Mouse (Mus musculus): ENCODE data around the gene Dmbx1. TPM values are rescaled to one million over a fixed set of nuclear protein-coding genes. Genes with fewer than 3 reads are reported as not detected.

The Dmbx1 gene
- polyA plus RNA-seq, 1 experiment: not detected

GRCm38 (mm10) chr4:115911586-115911985, 28.1 kb downstream of the Dmbx1 start:
- TF ChIP-seq CTCF (IDR thresholded peaks at IDR 0.05; ENCODE audit: control insufficient read depth, insufficient read depth, low read length) (no peak), POLR2A (IDR thresholded peaks at IDR 0.05; ENCODE audit: borderline replicate concordance, control insufficient read depth, low read depth, low read length) (no peak)
- no peak overlapping the region for H3K4me3 ChIP-seq (replicated peaks; ENCODE audit: control insufficient read depth, low read depth, low read length)
- no peak overlapping the region for H3K27ac ChIP-seq (ENCODE audit: control insufficient read depth, insufficient read depth, low read depth, low read length, poor library complexity)
- WGBS: 74% methylated on average over 4 of the region's 4 CpGs
- no peaks in the 10 kb centered on the region; the same call in 1 of the 2 replicates for H3K4me1 ChIP-seq (ENCODE audit: control insufficient read depth, insufficient read depth, low read length)

GRCm38 (mm10) chr4:115908641-115909040, 31.1 kb downstream of the Dmbx1 start:
- Histone ChIP-seq H3K4me1 (ENCODE audit: control insufficient read depth, insufficient read depth, low read length) (no peaks in the 10 kb centered on the region; the same call in 1 of the 2 replicates), H3K4me3 (replicated peaks; ENCODE audit: control insufficient read depth, low read depth, low read length) (no peak overlapping the region), H3K27ac (ENCODE audit: control insufficient read depth, insufficient read depth, low read depth, low read length, poor library complexity) (no peak overlapping the region)
- WGBS: 32% methylated on average over 7 of the region's 7 CpGs
- no peak for TF ChIP-seq POLR2A (IDR thresholded peaks at IDR 0.05; ENCODE audit: borderline replicate concordance, control insufficient read depth, low read depth, low read length)
- TF ChIP-seq CTCF (IDR thresholded peaks at IDR 0.05; ENCODE audit: control insufficient read depth, insufficient read depth, low read length): no peak

GRCm38 (mm10) chr4:115907994-115908393, 31.7 kb downstream of the Dmbx1 start:
- WGBS: 67% methylated on average over 1 of the region's 1 CpGs
- Histone ChIP-seq H3K4me1 (ENCODE audit: control insufficient read depth, insufficient read depth, low read length) (no peaks in the 10 kb centered on the region; the same call in 1 of the 2 replicates), H3K4me3 (replicated peaks; ENCODE audit: control insufficient read depth, low read depth, low read length) (no peak overlapping the region), H3K27ac (ENCODE audit: control insufficient read depth, insufficient read depth, low read depth, low read length, poor library complexity) (no peak overlapping the region)
- TF ChIP-seq POLR2A (IDR thresholded peaks at IDR 0.05; ENCODE audit: borderline replicate concordance, control insufficient read depth, low read depth, low read length) (no peak), CTCF (IDR thresholded peaks at IDR 0.05; ENCODE audit: control insufficient read depth, insufficient read depth, low read length) (no peak)

DNA sequence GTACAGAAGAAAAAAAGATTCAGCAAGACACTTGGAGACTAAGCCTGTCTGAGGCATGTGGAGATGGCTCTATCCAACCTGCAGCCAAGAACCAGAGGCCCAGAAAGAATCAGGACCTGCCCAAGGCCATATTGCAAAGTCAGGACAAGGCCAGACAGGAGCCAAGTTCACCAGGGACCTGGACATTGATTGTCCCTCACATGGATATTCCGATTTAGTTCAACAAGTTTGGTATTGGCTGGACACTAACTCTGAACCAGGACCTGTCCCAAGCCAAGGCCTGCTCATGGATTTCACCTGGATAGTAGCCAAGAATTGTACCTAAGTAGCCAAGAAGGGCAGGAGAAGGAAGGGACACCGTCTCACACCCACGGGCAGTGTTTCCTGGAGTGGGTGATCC, 32.9 kb downstream of the Dmbx1 start:
- no peak overlapping the region for H3K4me3 ChIP-seq (replicated peaks; ENCODE audit: control insufficient read depth, low read depth, low read length)
- 69% methylated on average over 3 of the region's 3 CpGs for WGBS
- no peak overlapping the region for H3K27ac ChIP-seq (ENCODE audit: control insufficient read depth, insufficient read depth, low read depth, low read length, poor library complexity)
- TF ChIP-seq CTCF (IDR thresholded peaks at IDR 0.05; ENCODE audit: control insufficient read depth, insufficient read depth, low read length) (no peak), POLR2A (IDR thresholded peaks at IDR 0.05; ENCODE audit: borderline replicate concordance, control insufficient read depth, low read depth, low read length) (no peak)
- H3K4me1 ChIP-seq (ENCODE audit: control insufficient read depth, insufficient read depth, low read length): no peaks in the 10 kb centered on the region; the same call in 1 of the 2 replicates

DNA sequence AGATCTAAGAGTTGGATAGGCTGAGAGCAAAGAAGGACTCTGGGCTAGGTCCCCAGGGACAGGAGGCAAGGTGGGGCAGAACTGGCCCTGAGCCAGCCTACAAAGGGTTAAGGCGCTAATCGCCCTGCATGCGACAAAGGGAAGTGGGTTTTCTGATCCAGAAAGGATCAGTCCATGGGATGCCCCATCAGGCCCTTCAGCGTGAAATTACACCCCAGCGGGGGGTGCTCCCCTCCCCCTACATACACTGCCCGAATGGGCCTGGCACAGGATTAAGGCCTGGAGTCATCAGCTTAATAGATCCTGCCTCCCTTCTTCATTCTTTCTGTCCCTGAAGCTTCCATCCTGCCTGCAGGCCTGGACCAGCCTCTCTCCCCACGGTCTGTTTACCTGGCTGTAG, 34.0 kb downstream of the Dmbx1 start:
- H3K4me3 ChIP-seq (replicated peaks; ENCODE audit: control insufficient read depth, low read depth, low read length): no peak overlapping the region
- TF ChIP-seq CTCF (IDR thresholded peaks at IDR 0.05; ENCODE audit: control insufficient read depth, insufficient read depth, low read length): no peak
- TF ChIP-seq POLR2A (IDR thresholded peaks at IDR 0.05; ENCODE audit: borderline replicate concordance, control insufficient read depth, low read depth, low read length): no peak
- no peak overlapping the region for H3K27ac ChIP-seq (ENCODE audit: control insufficient read depth, insufficient read depth, low read depth, low read length, poor library complexity)
- H3K4me1 ChIP-seq (ENCODE audit: control insufficient read depth, insufficient read depth, low read length): no peaks in the 10 kb centered on the region
- WGBS: 37% methylated on average over 7 of the region's 7 CpGs

DNA sequence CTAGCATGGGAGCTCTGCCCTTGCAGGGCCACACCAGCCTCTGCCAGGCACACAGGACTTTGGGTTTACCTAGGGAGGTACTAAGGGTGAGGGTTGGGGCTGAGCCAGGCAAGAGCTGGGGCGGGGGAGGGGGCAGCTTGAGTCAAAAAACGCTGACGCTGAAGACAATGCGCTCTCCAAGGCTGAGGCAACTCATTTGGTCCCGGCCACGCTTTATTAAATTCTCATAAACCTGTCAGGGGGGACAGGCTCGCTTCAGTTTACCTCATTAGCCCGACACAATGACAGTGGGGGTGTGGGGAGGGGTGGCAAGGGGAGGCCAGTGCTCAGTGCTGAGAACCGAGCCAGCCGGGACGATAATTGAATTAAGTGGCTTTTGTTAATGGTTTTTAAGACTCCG, 35.4 kb downstream of the Dmbx1 start:
- WGBS: 49% methylated on average over 12 of the region's 12 CpGs
- no peak overlapping the region for H3K4me3 ChIP-seq (replicated peaks; ENCODE audit: control insufficient read depth, low read depth, low read length)
- H3K27ac ChIP-seq (ENCODE audit: control insufficient read depth, insufficient read depth, low read depth, low read length, poor library complexity): no peak overlapping the region
- no peaks in the 10 kb centered on the region for H3K4me1 ChIP-seq (ENCODE audit: control insufficient read depth, insufficient read depth, low read length)
- TF ChIP-seq CTCF (IDR thresholded peaks at IDR 0.05; ENCODE audit: control insufficient read depth, insufficient read depth, low read length) (no peak), POLR2A (IDR thresholded peaks at IDR 0.05; ENCODE audit: borderline replicate concordance, control insufficient read depth, low read depth, low read length) (no peak)

DNA sequence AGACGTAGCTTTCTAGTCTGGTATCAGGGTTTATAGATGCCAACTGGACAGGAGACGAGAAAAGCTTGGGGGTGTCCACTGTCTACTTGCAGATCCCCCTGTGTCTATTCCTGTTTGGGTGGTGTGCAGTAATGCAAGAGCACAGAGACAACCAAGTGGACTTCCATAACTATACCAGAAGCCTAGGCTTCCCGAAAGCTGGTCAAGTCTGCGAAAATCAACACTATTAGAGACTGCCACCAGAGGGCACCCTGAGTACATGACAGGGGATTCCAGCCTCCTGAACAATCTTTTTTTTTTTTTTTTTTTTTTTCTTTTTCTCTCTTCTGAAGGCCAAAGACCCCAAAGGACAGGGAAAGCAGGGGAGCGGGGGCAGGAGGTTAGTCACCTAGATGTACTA, 36.9 kb downstream of the Dmbx1 start:
- no peak overlapping the region for H3K4me3 ChIP-seq (replicated peaks; ENCODE audit: control insufficient read depth, low read depth, low read length)
- TF ChIP-seq POLR2A (IDR thresholded peaks at IDR 0.05; ENCODE audit: borderline replicate concordance, control insufficient read depth, low read depth, low read length) (no peak), CTCF (IDR thresholded peaks at IDR 0.05; ENCODE audit: control insufficient read depth, insufficient read depth, low read length) (peak; percentile 48)
- no peaks in the 10 kb centered on the region for H3K4me1 ChIP-seq (ENCODE audit: control insufficient read depth, insufficient read depth, low read length)
- WGBS: 25% methylated on average over 5 of the region's 5 CpGs
- no peak overlapping the region for H3K27ac ChIP-seq (ENCODE audit: control insufficient read depth, insufficient read depth, low read depth, low read length, poor library complexity)

DNA sequence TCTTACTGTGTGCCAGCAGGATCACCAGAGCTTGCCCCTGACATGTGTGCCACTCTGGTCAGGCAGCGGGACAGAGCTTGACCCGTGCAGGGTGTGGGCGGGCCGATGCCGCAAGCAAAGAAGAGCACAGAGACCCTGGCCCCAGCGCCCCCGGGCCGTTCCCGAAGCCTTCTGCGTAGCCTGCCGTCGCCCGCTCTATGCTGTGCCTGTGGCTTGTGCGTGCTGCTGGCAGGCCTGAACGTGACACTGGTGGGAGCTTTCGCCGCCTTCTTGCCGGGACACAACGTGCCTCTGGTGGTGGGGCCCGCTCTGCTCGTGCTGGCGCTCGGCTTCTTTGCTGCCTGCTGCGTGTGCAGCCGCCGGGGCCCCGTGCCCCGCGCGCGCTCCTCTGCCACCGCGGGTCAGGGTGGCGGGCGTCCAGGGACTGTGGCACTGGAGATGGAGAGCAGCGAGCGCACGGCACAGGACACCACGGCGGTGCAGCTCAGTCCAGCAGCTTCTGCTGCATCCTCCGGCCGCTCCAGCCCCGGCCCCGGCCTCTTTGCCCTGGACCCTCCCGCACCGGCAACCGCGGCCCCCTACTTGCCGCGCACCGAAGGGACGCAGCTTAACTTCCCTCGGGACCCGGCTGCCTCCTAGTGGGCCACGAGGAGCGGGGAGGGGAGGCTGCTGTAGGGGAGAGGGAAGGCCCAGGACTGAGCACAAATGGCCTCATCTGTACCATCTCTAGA, 41.7 kb downstream of the Dmbx1 start:
- Histone ChIP-seq H3K27ac (ENCODE audit: control insufficient read depth, insufficient read depth, low read depth, low read length, poor library complexity) (no peak overlapping the region), H3K4me1 (ENCODE audit: control insufficient read depth, insufficient read depth, low read length) (no peaks in the 10 kb centered on the region), H3K4me3 (replicated peaks; ENCODE audit: control insufficient read depth, low read depth, low read length) (no peak overlapping the region)
- WGBS: 2% methylated on average over 54 of the region's 56 CpGs
- no peak for TF ChIP-seq CTCF (IDR thresholded peaks at IDR 0.05; ENCODE audit: control insufficient read depth, insufficient read depth, low read length)
- no peak for TF ChIP-seq POLR2A (IDR thresholded peaks at IDR 0.05; ENCODE audit: borderline replicate concordance, control insufficient read depth, low read depth, low read length)

Data from bone marrow, adult 2 months (tissue).